Mouse (Mus musculus) monocyte, adult 2 months (primary cell): Measurements from ENCODE around the gene A830005F24Rik.
"Not testable (repeated sequence)": the region's sequence is repeated elsewhere in the genome, so short reads cannot be mapped to it uniquely, and the experiment has no call there.

Source experiments
- DNase-seq, 2 experiments: peaks; one replicate each; pipeline ENCODE4 v3.0.0; 2022; ENCODE audit warnings: low spot score in 2 of 2, low read depth in 1 of 2

The A830005F24Rik gene

GRCm38 (mm10) chr13:48513003-48513929 is at the start of gene A830005F24Rik, which contains the start of gene Zfp169:
TSS of gene A830005F24Rik (plus strand) at chr13:48513570.
TSS of gene Zfp169 (minus strand) at chr13:48513451.
- peak; percentile 32 to 70 for DNase-seq

DNA sequence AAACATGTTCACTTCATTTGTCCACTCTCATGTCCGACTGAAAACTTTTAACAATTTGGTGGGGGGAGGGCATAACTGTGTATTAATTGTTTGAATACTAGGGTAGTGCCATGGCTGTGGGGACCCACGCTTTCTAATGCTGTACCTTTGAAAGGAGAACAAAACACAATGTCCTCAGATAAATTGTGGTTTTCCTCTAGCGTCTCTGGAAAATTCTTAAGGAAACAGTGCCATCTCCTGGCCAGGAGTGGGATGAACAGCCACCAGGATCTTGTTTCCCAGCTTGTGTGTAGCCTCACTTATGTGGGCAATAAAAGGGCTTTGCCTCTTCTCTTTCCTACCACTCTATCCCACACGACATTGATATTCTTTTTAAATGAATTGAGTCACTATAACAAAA is 49.2 kb upstream of the A830005F24Rik start:
- DNase-seq: no peak

DNA sequence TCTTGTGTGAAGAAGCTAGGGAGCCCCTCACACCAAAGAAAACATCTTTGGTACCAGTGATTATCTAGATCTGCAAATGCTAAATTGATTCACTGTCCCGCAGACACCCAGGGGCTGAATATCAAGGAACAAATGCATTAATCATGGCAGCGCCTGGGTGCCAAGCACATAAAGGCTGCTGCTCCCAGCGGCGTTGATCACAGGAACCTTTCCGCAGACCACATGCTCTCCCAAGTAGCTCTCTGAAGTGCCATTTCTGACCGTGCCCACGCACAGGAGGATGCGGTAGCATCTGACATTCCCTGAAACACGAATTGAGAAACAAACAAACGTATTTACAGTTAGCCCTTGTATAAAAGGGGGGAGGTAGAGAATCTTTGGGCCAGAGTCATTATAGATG is 47.2 kb upstream of the A830005F24Rik start:
- no peak for DNase-seq

DNA sequence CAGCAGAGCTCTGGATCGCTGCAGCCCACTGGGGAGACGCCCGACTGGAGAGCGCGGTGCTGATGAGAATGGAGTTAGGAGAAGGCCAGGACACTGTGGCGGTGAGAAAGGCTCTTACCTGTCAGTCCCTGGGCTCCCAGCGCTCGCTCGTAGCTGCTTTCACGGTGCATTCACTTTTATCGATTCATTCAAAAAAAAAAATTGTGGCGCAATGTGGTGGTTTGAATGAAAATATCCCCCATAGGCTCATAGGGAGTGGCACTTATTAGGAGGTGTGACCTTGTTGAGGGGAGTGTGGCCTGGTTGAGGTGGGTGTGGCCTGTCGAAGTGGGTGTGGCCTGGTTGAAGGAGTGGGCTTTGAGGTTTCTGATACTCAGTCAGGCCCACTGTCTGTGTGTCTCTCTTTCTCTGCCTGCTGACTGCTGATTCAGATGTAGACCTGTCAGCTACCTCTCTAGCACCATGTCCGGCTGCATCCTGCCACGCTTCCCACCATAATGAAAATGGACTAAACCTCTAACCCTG is 44.7 kb upstream of the A830005F24Rik start:
- DNase-seq: no peak

DNA sequence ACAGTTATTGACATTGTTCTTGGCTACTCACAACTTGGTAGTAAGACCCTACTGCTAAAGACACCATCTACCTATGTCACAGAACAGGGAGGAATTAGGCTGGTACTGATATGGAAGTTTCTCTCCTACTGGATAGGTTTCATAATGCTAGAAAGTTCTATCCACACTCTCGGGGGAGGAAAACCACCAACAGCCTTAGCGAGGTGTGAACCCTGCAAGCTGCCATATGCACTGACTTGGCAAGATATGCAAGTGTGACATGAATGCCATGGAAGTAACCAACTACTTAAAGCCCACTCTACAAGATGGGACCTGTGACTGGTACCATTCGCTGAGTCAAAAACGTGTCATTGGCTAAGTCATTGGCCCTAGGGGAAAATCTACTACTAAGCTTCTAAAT is 29.8 kb upstream of the A830005F24Rik start:
- no peak for DNase-seq

DNA sequence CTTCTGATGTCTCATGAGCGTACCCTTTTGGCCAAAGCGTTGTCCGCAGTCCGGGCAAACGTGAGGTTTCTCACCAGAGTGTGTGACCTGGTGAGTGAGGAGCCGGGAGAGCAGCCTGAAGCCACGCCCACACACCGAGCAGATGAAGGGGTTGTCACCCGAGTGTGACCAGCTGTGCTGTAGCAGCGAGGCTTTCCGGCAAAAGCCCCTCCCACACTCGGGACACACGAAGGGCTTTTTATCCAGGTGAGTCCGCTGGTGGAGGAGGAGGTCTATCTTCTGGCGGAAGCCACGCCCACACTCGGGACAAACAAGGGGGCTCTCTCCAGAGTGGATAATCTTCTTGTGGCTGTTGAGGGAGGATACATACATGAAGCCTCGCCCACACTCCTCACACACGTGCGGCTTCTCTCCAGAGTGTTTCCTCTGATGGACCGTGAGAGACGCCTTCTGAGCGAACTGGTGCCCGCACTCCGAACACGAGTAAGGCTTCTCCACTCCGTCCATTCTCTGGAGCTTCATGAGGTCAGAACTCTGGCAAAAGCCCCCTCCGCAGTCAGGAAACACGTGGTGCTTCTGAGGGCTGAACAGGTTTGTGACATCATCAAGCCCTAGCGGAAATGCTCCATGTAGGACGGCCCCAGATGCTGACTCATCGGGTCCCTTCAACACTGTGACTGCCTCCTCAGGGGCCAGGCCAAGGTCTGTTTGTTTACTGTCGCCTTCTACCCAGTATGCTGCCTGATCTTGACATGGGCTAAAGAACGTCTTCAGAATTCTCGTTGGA is 22.8 kb upstream of the A830005F24Rik start:
- DNase-seq: no peak

DNA sequence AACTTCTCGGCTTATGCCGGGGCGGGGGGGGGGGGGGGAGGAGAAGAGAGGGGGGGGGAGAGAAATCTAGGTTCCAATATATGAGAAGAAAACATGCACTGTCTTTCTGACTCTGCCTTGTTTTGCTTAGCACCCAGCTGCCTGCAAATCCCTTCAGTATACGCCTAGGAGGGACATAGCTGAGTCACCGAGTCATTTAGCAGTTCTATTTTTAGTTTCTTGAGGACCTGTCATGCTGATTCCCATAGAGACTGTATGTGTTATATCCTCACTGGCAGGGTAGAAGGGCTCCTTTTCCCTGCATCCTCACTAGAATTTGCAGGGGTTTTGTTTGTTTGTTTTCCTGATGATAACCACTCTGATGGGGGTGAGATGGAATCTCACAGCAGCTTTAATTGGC is 20.2 kb upstream of the A830005F24Rik start:
- no peak for DNase-seq

- no peak for DNase-seq
Observed at GRCm38 (mm10) chr13:48497693-48498221, 15.6 kb upstream of the A830005F24Rik start.

- no peak for DNase-seq
Observed at GRCm38 (mm10) chr13:48498676-48499075, 14.7 kb upstream of the A830005F24Rik start.

GRCm38 (mm10) chr13:48502422-48502821 is 10.9 kb upstream of the A830005F24Rik start:
- no peak for DNase-seq

DNA sequence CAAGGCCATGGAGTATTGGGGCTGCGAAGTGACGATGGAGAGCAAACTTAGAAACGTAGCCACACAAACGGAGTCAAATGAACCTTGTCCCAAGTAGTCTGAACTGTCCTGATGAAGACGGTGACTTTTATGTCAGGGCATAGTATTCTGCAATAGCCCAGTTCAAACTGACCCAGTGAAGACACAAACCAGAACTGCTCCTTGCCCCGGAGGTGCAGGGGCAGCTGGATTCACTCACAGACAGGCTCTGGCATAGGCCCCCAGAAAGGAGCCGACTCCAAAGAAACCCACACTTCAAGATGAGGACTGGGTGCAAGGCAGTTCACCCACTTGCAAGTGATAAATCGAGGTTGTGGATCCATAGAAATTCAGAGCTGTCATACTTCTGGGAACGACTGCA is 4.7 kb upstream of the A830005F24Rik start:
- DNase-seq: no peak

DNA sequence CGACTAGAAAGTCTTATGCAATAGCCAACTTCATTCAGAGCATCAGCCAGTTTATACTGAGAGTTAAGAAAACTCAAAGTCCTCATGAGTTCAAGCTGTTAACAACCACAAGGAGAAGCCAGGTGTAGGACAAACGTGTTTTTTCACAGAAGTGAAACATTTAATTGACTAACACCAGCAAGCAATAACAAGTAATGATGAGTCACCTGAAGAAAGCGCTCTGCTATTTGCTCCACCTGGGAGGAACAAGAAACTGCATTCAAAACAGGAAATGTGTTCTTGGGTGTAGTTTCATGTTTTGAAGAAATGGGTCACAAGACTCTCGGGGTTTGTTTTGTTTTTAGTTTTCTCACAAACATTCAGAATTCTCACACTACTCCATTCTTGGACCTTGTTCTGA is 2.5 kb downstream of the A830005F24Rik start:
- DNase-seq: no peak

GRCm38 (mm10) chr13:48519122-48519521 is 5.8 kb downstream of the A830005F24Rik start:
- DNase-seq: not testable (repeated sequence)

DNA sequence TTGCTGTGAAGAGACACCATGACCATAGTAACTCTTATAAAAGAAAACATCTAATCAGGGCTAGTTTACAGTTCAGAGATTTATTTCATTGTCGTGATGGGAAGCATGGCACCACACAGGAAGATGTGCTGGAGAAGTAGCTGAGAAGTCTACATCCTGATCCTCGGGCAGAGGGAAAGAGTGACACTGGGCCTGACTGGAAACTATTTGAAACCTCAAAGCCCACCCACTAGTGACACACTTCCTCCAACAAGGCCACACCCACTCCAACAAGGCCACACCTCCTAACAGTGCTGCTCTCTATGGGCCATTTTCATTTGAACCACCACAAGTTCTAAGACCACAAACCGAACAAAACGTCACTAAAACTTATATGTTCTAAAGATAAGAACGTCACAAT is 12.4 kb downstream of the A830005F24Rik start:
- DNase-seq: no peak

- peak in 1 of 2 experiments; percentile 41 for DNase-seq
Observed at GRCm38 (mm10) chr13:48528123-48528871, 14.9 kb downstream of the A830005F24Rik start.

- no peak for DNase-seq
Observed at GRCm38 (mm10) chr13:48529028-48529427, 15.7 kb downstream of the A830005F24Rik start.

DNA sequence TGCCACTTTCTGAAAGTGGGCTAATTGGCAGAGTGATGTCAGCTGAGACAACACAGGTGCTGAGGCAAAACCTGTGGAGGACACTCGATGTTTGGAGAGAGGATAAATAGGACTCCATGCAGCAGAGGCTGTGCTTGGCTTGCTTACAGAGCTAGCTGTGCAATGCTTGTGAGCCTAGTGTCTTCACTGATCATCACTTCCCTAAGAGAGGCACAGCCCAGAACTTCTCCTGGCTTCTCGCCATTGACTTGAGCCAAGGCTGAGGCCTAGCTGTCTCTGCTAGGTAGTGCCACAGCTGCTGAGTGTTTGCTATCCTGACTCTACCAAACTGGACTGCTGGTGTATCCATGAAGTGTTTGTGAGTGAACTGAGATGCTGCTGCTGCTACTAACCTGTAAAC is 17.3 kb downstream of the A830005F24Rik start:
- no peak for DNase-seq

DNA sequence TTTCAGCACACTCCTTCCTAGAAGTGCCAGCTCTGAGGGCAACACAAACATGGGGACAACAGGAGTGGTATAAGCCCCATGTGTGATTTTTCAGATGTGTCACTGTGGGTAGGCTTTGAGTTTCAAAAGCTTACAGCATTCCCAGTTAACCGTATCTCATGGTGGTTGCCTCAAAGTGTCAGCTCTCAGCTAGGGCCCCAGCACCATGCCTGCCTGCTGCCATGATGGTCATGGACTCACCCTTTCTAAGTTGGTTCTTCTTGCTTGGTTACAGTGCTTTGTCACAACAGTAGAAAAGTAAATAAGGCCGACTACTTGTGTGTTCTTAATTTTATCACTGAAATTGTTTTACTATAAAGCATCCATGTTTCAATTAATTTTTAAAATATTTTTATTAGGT is 18.1 kb downstream of the A830005F24Rik start:
- no peak for DNase-seq

GRCm38 (mm10) chr13:48533441-48533840 is 20.1 kb downstream of the A830005F24Rik start:
- DNase-seq: no peak

- no peak for DNase-seq
Observed at GRCm38 (mm10) chr13:48540488-48540887, 27.1 kb downstream of the A830005F24Rik start.

DNA sequence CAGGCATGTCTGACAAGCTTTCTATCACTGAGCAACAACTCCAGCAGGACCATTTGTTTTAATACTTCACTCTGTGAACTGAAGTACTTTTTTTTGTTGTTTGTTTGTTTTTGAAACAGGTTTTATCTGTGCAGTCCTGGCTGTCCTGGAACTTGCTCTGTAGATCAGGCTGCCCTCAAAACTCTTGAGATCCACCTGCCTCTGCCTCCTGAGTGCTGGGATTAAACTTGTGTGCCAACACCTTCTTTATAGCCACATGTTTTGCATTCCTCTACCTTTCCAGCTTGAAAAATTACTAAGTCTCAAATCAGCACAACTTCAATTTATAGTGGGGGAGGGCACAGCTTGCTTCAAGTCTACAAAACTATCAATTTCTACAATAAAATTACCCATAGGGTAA is 31.0 kb downstream of the A830005F24Rik start:
- DNase-seq: no peak
